Mouse (Mus musculus): ENCODE results near the gene Ssxb3.
"Not testable (repeated sequence)": the region's sequence is repeated elsewhere in the genome, so short reads cannot be mapped to it uniquely, and the experiment has no call there.

Gene Ssxb3

DNA sequence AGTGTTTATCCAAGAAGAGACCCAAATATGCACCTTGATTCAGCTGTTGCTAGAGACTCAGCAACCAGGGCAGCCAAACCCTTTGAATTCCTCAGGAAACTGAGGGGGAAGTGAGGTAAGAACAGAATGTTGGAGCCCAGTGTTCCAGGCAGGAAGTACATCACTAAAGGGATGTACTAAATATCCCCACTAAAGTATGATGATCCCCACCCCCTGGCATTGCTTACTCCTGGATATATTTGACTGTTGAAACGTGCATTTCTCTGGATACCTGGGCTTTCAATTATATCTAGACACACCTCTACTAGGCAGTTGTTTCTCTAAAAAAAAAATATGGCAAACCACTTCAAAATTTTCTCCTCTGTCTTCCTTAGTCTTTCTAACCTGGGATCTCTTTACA lies at the start of gene Ssxb3:
Gene Ssxb3 (minus strand): TSS at position 101 of the 400 bp plus-strand sequence.
- in situ Hi-C loops (cut with MboI; ENCODE audit: low sequenced_read_pairs) = not testable (repeated sequence)

DNA sequence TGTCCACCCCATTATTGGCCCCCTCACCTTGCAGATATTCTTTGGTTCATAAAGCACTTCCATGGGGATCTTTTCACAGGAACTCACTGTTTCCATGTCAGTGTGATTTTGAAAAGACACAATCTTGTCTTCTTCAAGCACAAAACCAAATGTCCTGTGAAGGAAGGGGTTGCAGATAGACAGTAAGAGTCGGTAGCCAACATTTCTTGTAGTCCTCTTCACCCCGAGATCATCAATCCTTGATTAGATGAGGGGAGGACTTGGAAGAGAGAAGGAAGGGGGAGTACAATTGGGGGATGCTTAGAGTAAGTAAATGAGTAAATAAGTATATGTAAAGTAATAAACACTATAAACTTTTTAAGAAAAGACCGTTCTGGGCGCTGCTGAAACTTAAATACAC lies 43.5 kb downstream of the Ssxb3 start, which contains the start of gene Ssxb6:
Gene Ssxb6 (minus strand): TSS at position 101 of the 400 bp plus-strand sequence.
- in situ Hi-C loops (cut with MboI; ENCODE audit: low sequenced_read_pairs) = not testable (repeated sequence)

Measured in CH12F3 (cell line).